Mouse (Mus musculus) heart, adult 2 months (tissue): ENCODE measurements around the gene Cntrl.

Experiments
- CTCF ChIP-seq: fragments of 200-600 bp; IDR thresholded peaks from 2 replicates; pipeline ENCODE4 v1.8.1; 2022; ENCODE audit warnings: antibody characterized with exemption, mild to moderate bottlenecking, moderate library complexity
- POLR2A ChIP-seq: fragments of 200-500 bp; IDR thresholded peaks from 2 replicates; pipeline ENCODE4 v1.6.1; 2011; ENCODE audit warnings: mild to moderate bottlenecking, low read depth, low read length, control low read depth; ENCODE audit not compliant: insufficient read depth

DNA sequence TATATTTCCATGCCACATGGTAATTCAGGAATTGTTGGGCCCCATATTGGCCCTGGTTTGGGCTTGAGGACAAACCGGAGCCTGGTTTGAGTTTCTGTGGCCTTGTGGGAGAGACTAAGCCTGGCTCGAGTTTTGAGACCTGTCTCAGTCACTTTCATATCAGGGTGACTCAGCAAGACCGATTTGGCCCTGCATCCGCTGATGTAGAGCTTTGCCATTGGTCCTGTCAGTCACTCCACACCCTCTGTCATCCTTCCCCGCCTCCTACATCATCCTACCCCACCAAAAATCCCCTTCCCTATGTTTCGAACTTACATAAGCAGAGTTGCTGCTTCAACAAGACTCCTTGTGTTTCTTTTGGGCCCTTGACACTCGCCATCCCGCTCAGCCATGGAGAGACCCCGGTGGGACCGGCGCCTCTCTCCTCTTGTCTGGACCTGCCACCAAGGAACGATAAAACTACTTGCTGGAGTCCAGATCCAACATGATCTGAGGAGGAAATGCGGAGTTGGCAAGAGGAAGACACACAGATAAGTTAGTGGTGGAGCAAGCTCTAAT is 42.7 kb upstream of the Cntrl start:
- TF ChIP-seq POLR2A (no peak), CTCF (no peak)
